Mouse (Mus musculus) limb, embryonic 11.5 days (tissue): ENCODE results near the gene Cnep1r1. TPM values are rescaled to one million over a fixed set of nuclear protein-coding genes. Genes with fewer than 3 reads are reported as not detected.

Experiments
- ATAC-seq: fragments of 200-750 bp; cut with Nextera tagmentation; 2 replicates; pipeline ENCODE4 v1.8.0; 2017; ENCODE audit warnings: low read depth; ENCODE audit not compliant: insufficient number of reproducible peaks, low FRiP score, low TSS enrichment
- DNase-seq: peaks from one replicate; pipeline ENCODE4 v3.0.0-alpha.2; 2015; ENCODE audit warnings: low spot score
- H3K27ac ChIP-seq: fragments of 300-500 bp; sonication (generic); replicated peaks from 2 replicates; pipeline ENCODE4 v1.5.1; 2014; ENCODE audit warnings: low read depth, mild to moderate bottlenecking, low read length
- H3K27me3 ChIP-seq: fragments of 300-500 bp; sonication (generic); 2 replicates; pipeline ENCODE4 v1.6.1; 2014; ENCODE audit warnings: mild to moderate bottlenecking, low read length, mixed read lengths; ENCODE audit not compliant: control insufficient read depth, insufficient read depth
- H3K36me3 ChIP-seq: fragments of 300-500 bp; sonication (generic); 2 replicates; pipeline ENCODE4 v1.6.1; 2014; ENCODE audit warnings: mild to moderate bottlenecking, low read length, moderate library complexity, mixed read lengths; ENCODE audit not compliant: control insufficient read depth, insufficient read depth
- H3K4me1 ChIP-seq: fragments of 300-500 bp; sonication (generic); 2 replicates; pipeline ENCODE4 v1.6.1; 2014; ENCODE audit warnings: low read length, mixed read lengths; ENCODE audit not compliant: control insufficient read depth, insufficient read depth
- H3K4me2 ChIP-seq: fragments of 300-500 bp; sonication (generic); 2 replicates; pipeline ENCODE4 v1.6.1; 2014; ENCODE audit warnings: low read depth, mild to moderate bottlenecking, moderate library complexity; ENCODE audit not compliant: severe bottlenecking
- H3K4me3 ChIP-seq: fragments of 300-500 bp; sonication (generic); 2 replicates; pipeline ENCODE4 v1.5.1; 2014; ENCODE audit warnings: low read depth, low read length
- H3K9ac ChIP-seq: fragments of 300-500 bp; sonication (generic); 2 replicates; pipeline ENCODE4 v1.6.1; 2014; ENCODE audit warnings: mild to moderate bottlenecking, low read length
- H3K9me3 ChIP-seq: fragments of 300-500 bp; sonication (generic); 2 replicates; pipeline ENCODE4 v1.6.1; 2016; ENCODE audit warnings: low read length; ENCODE audit not compliant: control insufficient read depth
- WGBS: fragments of 180-500 bp; shearing (Covaris S2); extraction: QIAGEN DNeasy Blood & Tissue Kit; methylation state at CpG from one replicate; pipeline ENCODE4 v1.1.7; 2014; 5-methylcytosine and 5-hydroxymethylcytosine counted together
- microRNA-seq: library from miRNA; unstranded; fragments of <30 nt; microRNA quantifications from one replicate; pipeline ENCODE4, GENCODE M21; 2016
- polyA plus RNA-seq: library from polyadenylated mRNA; unstranded; fragments of >200 nt; fragmentation: Nextera tagmentation; extraction: Ambion mirVana; gene quantifications from 2 replicates; pipeline ENCODE4 v1.2.1, GENCODE M21; 2014

The Cnep1r1 gene
- polyA plus RNA-seq, 1 experiment from 2014 or later = 41.9 TPM

GRCm38 (mm10) chr8:88160237-88160995 is 41.8 kb downstream of the Cnep1r1 start:
- H3K4me2 ChIP-seq = no peak overlapping the region
- 93% methylated on average over 9 of the region's 10 CpGs for WGBS
- no peaks in the 10 kb centered on the region for H3K27me3 ChIP-seq
- H3K27ac ChIP-seq = no peak overlapping the region
- no peaks in the 10 kb centered on the region for H3K4me1 ChIP-seq
- no peak overlapping the region for H3K4me3 ChIP-seq
- no peak for DNase-seq
- no peak for ATAC-seq
- peaks cover 14% of the 10 kb centered on the region for H3K36me3 ChIP-seq
- no peak overlapping the region for H3K9ac ChIP-seq
- H3K9me3 ChIP-seq = no peaks in the 10 kb centered on the region

GRCm38 (mm10) chr8:88161439-88161838 is 42.9 kb downstream of the Cnep1r1 start:
- Histone ChIP-seq H3K27ac (no peak overlapping the region), H3K9ac (no peak overlapping the region), H3K4me1 (no peaks in the 10 kb centered on the region), H3K4me3 (no peak overlapping the region), H3K27me3 (no peaks in the 10 kb centered on the region), H3K9me3 (no peaks in the 10 kb centered on the region), H3K4me2 (no peak overlapping the region), H3K36me3 (peaks cover 18% of the 10 kb centered on the region)
- no peak for ATAC-seq
- peak; percentile 82 for DNase-seq
- 72% methylated on average over 5 of the region's 5 CpGs for WGBS

- no peaks in the 10 kb centered on the region for H3K4me1 ChIP-seq
- no peak overlapping the region for H3K9ac ChIP-seq
- H3K9me3 ChIP-seq = no peaks in the 10 kb centered on the region
- peaks cover 4% of the 10 kb centered on the region; the same call in 1 of the 2 replicates for H3K36me3 ChIP-seq
- no peak for DNase-seq
- no peak for ATAC-seq
- no peak overlapping the region for H3K27ac ChIP-seq
- no peak overlapping the region for H3K4me3 ChIP-seq
- WGBS = 95% methylated on average over 7 of the region's 7 CpGs
- no peak overlapping the region for H3K4me2 ChIP-seq
- H3K27me3 ChIP-seq = no peaks in the 10 kb centered on the region
Observed at GRCm38 (mm10) chr8:88175264-88175663, 56.7 kb downstream of the Cnep1r1 start.

GRCm38 (mm10) chr8:88177291-88177690 is 58.7 kb downstream of the Cnep1r1 start:
- Histone ChIP-seq H3K9me3 (no peaks in the 10 kb centered on the region), H3K27me3 (no peaks in the 10 kb centered on the region), H3K4me3 (no peak overlapping the region), H3K4me2 (no peak overlapping the region), H3K27ac (no peak overlapping the region), H3K4me1 (no peaks in the 10 kb centered on the region), H3K9ac (no peak overlapping the region), H3K36me3 (no peaks in the 10 kb centered on the region)
- DNase-seq (no peak), ATAC-seq (no peak)
- WGBS = 90% methylated on average over 8 of the region's 8 CpGs

GRCm38 (mm10) chr8:88183121-88183520 is 64.6 kb downstream of the Cnep1r1 start:
- Histone ChIP-seq H3K4me3 (no peak overlapping the region), H3K27ac (no peak overlapping the region), H3K9me3 (no peaks in the 10 kb centered on the region), H3K36me3 (no peaks in the 10 kb centered on the region), H3K9ac (no peak overlapping the region), H3K4me2 (no peak overlapping the region), H3K27me3 (no peaks in the 10 kb centered on the region), H3K4me1 (no peaks in the 10 kb centered on the region)
- WGBS = 79% methylated on average over 2 of the region's 2 CpGs
- no peak for DNase-seq
- ATAC-seq = no peak

Small RNA genes lying within 50 kb of the gene (microRNA-seq; reads per million reads assigned to microRNA genes)
- gene Mir7071 = not detected

Other genes with a start within 250 kb of the Cnep1r1 start
- 39.2 and 41.1 TPM in 2 replicates for gene Zfp423, start 159.2 kb upstream of the Cnep1r1 start, polyA plus RNA-seq
- gene Heatr3, start 19.1 kb downstream of the Cnep1r1 start, polyA plus RNA-seq = 51.8 and 58.8 TPM in 2 replicates
- 11.9 and 13.3 TPM in 2 replicates for gene Tent4b, start 80.4 kb downstream of the Cnep1r1 start, polyA plus RNA-seq
- gene Adcy7, start 153.6 kb downstream of the Cnep1r1 start, polyA plus RNA-seq = 1.8 and 2.3 TPM in 2 replicates
- 108 and 112 TPM in 2 replicates for gene Brd7, start 243.4 kb downstream of the Cnep1r1 start, polyA plus RNA-seq